Mouse (Mus musculus) stomach, embryonic 16.5 days (tissue): Measurements from ENCODE around the gene Robo1. TPM values are rescaled to one million over a fixed set of nuclear protein-coding genes. Genes with fewer than 3 reads are reported as not detected.

ENCODE experiments used
- ATAC-seq: fragments of 200-750 bp; cut with Nextera tagmentation; 2 replicates; pipeline ENCODE4 v1.8.0; 2017; ENCODE audit warnings: moderate number of reproducible peaks, moderate TSS enrichment; ENCODE audit not compliant: insufficient read depth, low FRiP score
- H3K27ac ChIP-seq: fragments of 300-500 bp; sonication (generic); 2 replicates; pipeline ENCODE4 v1.5.1; 2014; ENCODE audit warnings: low read length
- H3K27me3 ChIP-seq: fragments of 300-500 bp; sonication (generic); 2 replicates; pipeline ENCODE4 v1.6.1; 2014; ENCODE audit warnings: low read length, control low read depth, mixed read lengths; ENCODE audit not compliant: control insufficient read depth, insufficient read depth
- H3K36me3 ChIP-seq: fragments of 300-500 bp; sonication (generic); 2 replicates; pipeline ENCODE4 v1.6.1; 2014; ENCODE audit warnings: low read length; ENCODE audit not compliant: control insufficient read depth, insufficient read depth
- H3K4me1 ChIP-seq: fragments of 300-500 bp; sonication (generic); 2 replicates; pipeline ENCODE4 v1.6.1; 2014; ENCODE audit warnings: low read length, control low read depth, mixed read lengths; ENCODE audit not compliant: control insufficient read depth, insufficient read depth
- H3K4me2 ChIP-seq: fragments of 300-500 bp; sonication (generic); 2 replicates; pipeline ENCODE4 v1.6.1; 2014; ENCODE audit warnings: low read depth, low read length, mixed read lengths
- H3K4me3 ChIP-seq: fragments of 300-500 bp; sonication (generic); replicated peaks from 2 replicates; pipeline ENCODE4 v1.5.1; 2014; ENCODE audit warnings: mild to moderate bottlenecking, low read length
- H3K9ac ChIP-seq: fragments of 300-500 bp; sonication (generic); 2 replicates; pipeline ENCODE4 v1.6.1; 2014; ENCODE audit warnings: low read length
- H3K9me3 ChIP-seq: fragments of 300-500 bp; sonication (generic); replicated peaks from 2 replicates; pipeline ENCODE4 v1.6.1; 2016; ENCODE audit warnings: low read length, control low read depth; ENCODE audit not compliant: control insufficient read depth
- WGBS: fragments of 180-500 bp; shearing (Covaris S2); extraction: QIAGEN DNeasy Blood & Tissue Kit; methylation state at CpG from one replicate; pipeline ENCODE4 v1.1.7; 2014; 5-methylcytosine and 5-hydroxymethylcytosine counted together
- polyA plus RNA-seq: library from polyadenylated mRNA; unstranded; fragments of >200 nt; fragmentation: Nextera tagmentation; extraction: Ambion mirVana; gene quantifications from 2 replicates; pipeline ENCODE4 v1.2.1, GENCODE M21; 2015

Robo1 gene
- polyA plus RNA-seq, 1 experiment from 2014 or later: 23.4 TPM

GRCm38 (mm10) chr16:72655411-72655810, 347.3 kb downstream of the Robo1 start:
- Histone ChIP-seq H3K4me3 (no peak overlapping the region), H3K9me3 (no peaks in the 10 kb centered on the region), H3K36me3 (no peaks in the 10 kb centered on the region), H3K9ac (no peak overlapping the region), H3K4me1 (no peaks in the 10 kb centered on the region), H3K27ac (no peak overlapping the region), H3K27me3 (no peaks in the 10 kb centered on the region), H3K4me2 (no peak overlapping the region)
- ATAC-seq: no peak
- WGBS: 69% methylated on average over 9 of the region's 9 CpGs

- peak overlapping the region; percentile 99 for H3K27ac ChIP-seq
- H3K4me2 ChIP-seq: peak overlapping the region; percentile 79
- no peaks in the 10 kb centered on the region for H3K36me3 ChIP-seq
- H3K9me3 ChIP-seq: no peaks in the 10 kb centered on the region
- H3K9ac ChIP-seq: peak overlapping the region; percentile 83
- WGBS: 0% methylated on average over 26 of the region's 26 CpGs
- peak; percentile 90 for ATAC-seq
- no peaks in the 10 kb centered on the region for H3K27me3 ChIP-seq
- peak overlapping the region; percentile 85 for H3K4me3 ChIP-seq
- no peaks in the 10 kb centered on the region for H3K4me1 ChIP-seq
These were observed 354.8 kb downstream of the Robo1 start for GRCm38 (mm10) chr16:72662837-72663350.

GRCm38 (mm10) chr16:72663351-72664232, 355.5 kb downstream of the Robo1 start:
- Histone ChIP-seq H3K4me2 (peak overlapping the region; percentile 79), H3K4me3 (peak overlapping the region; percentile 85), H3K9me3 (no peaks in the 10 kb centered on the region), H3K36me3 (no peaks in the 10 kb centered on the region), H3K9ac (peak overlapping the region; percentile 83), H3K27me3 (no peaks in the 10 kb centered on the region), H3K4me1 (no peaks in the 10 kb centered on the region), H3K27ac (peak overlapping the region; percentile 99)
- under 1% methylated on average over 55 of the region's 55 CpGs for WGBS
- peak; percentile 87 for ATAC-seq

- H3K4me1 ChIP-seq: no peaks in the 10 kb centered on the region
- no peaks in the 10 kb centered on the region for H3K9me3 ChIP-seq
- peak overlapping the region; percentile 83 for H3K9ac ChIP-seq
- H3K27ac ChIP-seq: peak overlapping the region; percentile 99; the same call in 1 of the 2 replicates
- no peaks in the 10 kb centered on the region for H3K36me3 ChIP-seq
- no peaks in the 10 kb centered on the region for H3K27me3 ChIP-seq
- H3K4me2 ChIP-seq: peak overlapping the region; percentile 79
- peak overlapping the region; percentile 85 for H3K4me3 ChIP-seq
- under 1% methylated on average over 12 of the region's 12 CpGs for WGBS
- ATAC-seq: no peak
These were observed 356.1 kb downstream of the Robo1 start for GRCm38 (mm10) chr16:72664233-72664613.

- ATAC-seq: no peak
- 14% methylated on average over 4 of the region's 4 CpGs for WGBS
- H3K36me3 ChIP-seq: no peaks in the 10 kb centered on the region
- peak overlapping the region; percentile 2; the same call in 1 of the 2 replicates for H3K27ac ChIP-seq
- no peaks in the 10 kb centered on the region for H3K9me3 ChIP-seq
- peak overlapping the region; percentile 79 for H3K4me2 ChIP-seq
- H3K27me3 ChIP-seq: no peaks in the 10 kb centered on the region
- H3K9ac ChIP-seq: peak overlapping the region; percentile 83
- H3K4me3 ChIP-seq: peak overlapping the region; percentile 85
- no peaks in the 10 kb centered on the region for H3K4me1 ChIP-seq
These were observed 356.7 kb downstream of the Robo1 start for GRCm38 (mm10) chr16:72664806-72665205.

- no peak for ATAC-seq
- Histone ChIP-seq H3K36me3 (no peaks in the 10 kb centered on the region), H3K9me3 (no peaks in the 10 kb centered on the region), H3K27ac (no peak overlapping the region), H3K4me3 (peak overlapping the region; percentile 46), H3K27me3 (no peaks in the 10 kb centered on the region), H3K4me2 (peak overlapping the region; percentile 79), H3K4me1 (no peaks in the 10 kb centered on the region), H3K9ac (peak overlapping the region; percentile 51)
- 22% methylated on average over 5 of the region's 5 CpGs for WGBS
These were observed 357.3 kb downstream of the Robo1 start for GRCm38 (mm10) chr16:72665454-72665853.

- H3K9me3 ChIP-seq: no peaks in the 10 kb centered on the region
- H3K4me2 ChIP-seq: no peak overlapping the region
These were observed 362.3 kb downstream of the Robo1 start for GRCm38 (mm10) chr16:72670240-72671038.

GRCm38 (mm10) chr16:72677234-72677633, 369.1 kb downstream of the Robo1 start:
- no peaks in the 10 kb centered on the region for H3K4me1 ChIP-seq
- H3K9ac ChIP-seq: no peak overlapping the region
- no peak overlapping the region for H3K4me2 ChIP-seq
- no peaks in the 10 kb centered on the region for H3K36me3 ChIP-seq
- no peaks in the 10 kb centered on the region for H3K9me3 ChIP-seq
- H3K27me3 ChIP-seq: no peaks in the 10 kb centered on the region
- H3K27ac ChIP-seq: no peak overlapping the region
- ATAC-seq: no peak
- WGBS: 69% methylated on average over 5 of the region's 5 CpGs
- H3K4me3 ChIP-seq: no peak overlapping the region

More at GRCm38 (mm10) chr16:72670240-72671038, 362.3 kb downstream of the Robo1 start:
- Histone ChIP-seq H3K4me1 (no peaks in the 10 kb centered on the region), H3K9ac (no peak overlapping the region), H3K27ac (no peak overlapping the region), H3K27me3 (no peaks in the 10 kb centered on the region), H3K36me3 (no peaks in the 10 kb centered on the region), H3K4me3 (no peak overlapping the region)
- ATAC-seq: no peak
- 55% methylated on average over 6 of the region's 6 CpGs for WGBS

GRCm38 (mm10) chr16:72678450-72678849, 370.3 kb downstream of the Robo1 start:
- WGBS: 31% methylated on average over 13 of the region's 13 CpGs
- H3K4me1 ChIP-seq: no peaks in the 10 kb centered on the region
- H3K36me3 ChIP-seq: no peaks in the 10 kb centered on the region
- no peaks in the 10 kb centered on the region for H3K9me3 ChIP-seq
- ATAC-seq: no peak
- H3K27ac ChIP-seq: no peak overlapping the region
- H3K4me3 ChIP-seq: no peak overlapping the region
- no peak overlapping the region for H3K4me2 ChIP-seq
- no peaks in the 10 kb centered on the region for H3K27me3 ChIP-seq
- H3K9ac ChIP-seq: no peak overlapping the region
